Mouse (Mus musculus) ES-E14 (cell line): ENCODE data around the gene Flnb.

Experiments used
- CHD2 ChIP-seq: IDR thresholded peaks from 2 replicates; pipeline ENCODE4 v1.6.1; 2014; ENCODE audit warnings: mild to moderate bottlenecking, low read depth, low read length, inconsistent platforms
- MAFK ChIP-seq: IDR thresholded peaks from 2 replicates; pipeline ENCODE4 v1.6.1; 2014; ENCODE audit warnings: mild to moderate bottlenecking, low read depth, low read length, inconsistent platforms; ENCODE audit not compliant: insufficient read depth
- ZC3H11A ChIP-seq: IDR thresholded peaks from 2 replicates; pipeline ENCODE4 v1.6.1; 2012; ENCODE audit warnings: low read depth, mild to moderate bottlenecking, inconsistent platforms, low read length, borderline replicate concordance
- ZNF384 ChIP-seq: IDR thresholded peaks from 2 replicates; pipeline ENCODE4 v1.6.1; 2012; ENCODE audit warnings: low read depth, low read length, inconsistent platforms

GRCm38 (mm10) chr14:7977471-7977870, 159.7 kb downstream of the Flnb start:
- no peak for TF ChIP-seq ZC3H11A
- TF ChIP-seq CHD2, result no peak
- TF ChIP-seq ZNF384, result no peak
- TF ChIP-seq MAFK, result no peak
